Comparison of ENCODE assay signal across 11 mouse cellular contexts in genomic region chr8:109312731-109313130, GRCm38 (mm10).
DNase-seq lines count a peak whose midpoint lies in the region; ATAC-seq lines count a peak whose summit lies in the region.
"Had no signal": no experiment of that assay in that cellular context is flagged by ENCODE, and none has a peak within 500 bp of the region (broad histone marks: within the 10 kb centered on the region; RNA-seq: fewer than 3 reads in every experiment).

No protein-coding gene starts in this region.

- peaks cover 20% of the 10 kb centered on the region; the same call in 1 of the 2 replicates for H3K27me3 ChIP-seq in forebrain, embryonic 10.5 days (ENCODE audit: poor library complexity, severe bottlenecking)
- H3K27me3 ChIP-seq in forebrain, embryonic 15.5 days = no peaks in the 10 kb centered on the region
- H3K27me3 ChIP-seq in embryonic facial prominence, embryonic 11.5 days (ENCODE audit: control insufficient read depth, insufficient read depth, low read length) = no peaks in the 10 kb centered on the region
- no peaks in the 10 kb centered on the region for H3K27me3 ChIP-seq in midbrain, embryonic 12.5 days
- H3K27me3 ChIP-seq in liver, embryonic 12.5 days (replicated peaks) = no peaks in the 10 kb centered on the region

- no peak overlapping the region for H3K9ac ChIP-seq in forebrain, embryonic 15.5 days (replicated peaks)
- no peak overlapping the region for H3K9ac ChIP-seq in embryonic facial prominence, embryonic 11.5 days (replicated peaks; ENCODE audit: low read length)
- no peak overlapping the region for H3K9ac ChIP-seq in midbrain, embryonic 12.5 days (replicated peaks)
- H3K9ac ChIP-seq in liver, embryonic 12.5 days = no peak overlapping the region

- ATAC-seq in forebrain, embryonic 15.5 days (replicated peaks) = no peak
- no peak for ATAC-seq in embryonic facial prominence, embryonic 11.5 days (replicated peaks; ENCODE audit: insufficient number of reproducible peaks, low FRiP score, low TSS enrichment, low read depth)
- ATAC-seq in midbrain, embryonic 12.5 days (ENCODE audit: low FRiP score, low read depth) = no peak
- no peak for ATAC-seq in liver, embryonic 12.5 days
- ATAC-seq: intestine, embryonic 16.5 days had no signal

- H3K4me2 ChIP-seq in forebrain, embryonic 15.5 days (replicated peaks) = no peak overlapping the region
- no peak overlapping the region for H3K4me2 ChIP-seq in embryonic facial prominence, embryonic 11.5 days (ENCODE audit: low read depth, low read length)
- 0 out of 2 replicates have a peak overlapping the region, but pooled peaks have one; percentile 3 for H3K4me2 ChIP-seq in midbrain, embryonic 12.5 days (replicated peaks)
- no peak overlapping the region for H3K4me2 ChIP-seq in liver, embryonic 12.5 days

- H3K36me3 ChIP-seq in forebrain, embryonic 10.5 days (replicated peaks) = no peaks in the 10 kb centered on the region
- no peaks in the 10 kb centered on the region for H3K36me3 ChIP-seq in forebrain, embryonic 15.5 days
- H3K36me3 ChIP-seq in embryonic facial prominence, embryonic 11.5 days (replicated peaks; ENCODE audit: control insufficient read depth, insufficient read depth, low read depth, low read length) = no peaks in the 10 kb centered on the region
- no peaks in the 10 kb centered on the region for H3K36me3 ChIP-seq in midbrain, embryonic 12.5 days
- no peaks in the 10 kb centered on the region for H3K36me3 ChIP-seq in liver, embryonic 12.5 days

- H3K9me3 ChIP-seq in forebrain, embryonic 10.5 days = no peaks in the 10 kb centered on the region
- no peaks in the 10 kb centered on the region for H3K9me3 ChIP-seq in forebrain, embryonic 15.5 days
- no peaks in the 10 kb centered on the region for H3K9me3 ChIP-seq in embryonic facial prominence, embryonic 11.5 days (replicated peaks; ENCODE audit: control insufficient read depth, low read length)
- H3K9me3 ChIP-seq in midbrain, embryonic 12.5 days = 0 out of 2 replicates have a peak, but pooled peaks cover 3% of the 10 kb centered on the region
- H3K9me3 ChIP-seq in liver, embryonic 12.5 days (replicated peaks) = no peaks in the 10 kb centered on the region

- WGBS in forebrain, embryonic 10.5 days = 5% methylated on average over 8 of the region's 8 CpGs
- WGBS in forebrain, embryonic 15.5 days = 11% methylated on average over 8 of the region's 8 CpGs
- 11% methylated on average over 8 of the region's 8 CpGs for WGBS in embryonic facial prominence, embryonic 11.5 days
- 8% methylated on average over 8 of the region's 8 CpGs for WGBS in midbrain, embryonic 12.5 days
- 28% methylated on average over 8 of the region's 8 CpGs for WGBS in liver, embryonic 12.5 days (ENCODE audit: insufficient replicate concordance)

- DNase-seq in forebrain, embryonic 10.5 days (ENCODE audit: extremely low spot score, low spot score) = peak; percentile 55
- DNase-seq in 3T3-L1 (ENCODE audit: low read depth, low spot score) = peak; percentile 8
- peak; percentile 39 for DNase-seq in embryonic facial prominence, embryonic 11.5 days (ENCODE audit: low spot score)
- DNase-seq in ovary, postnatal 36 days (ENCODE audit: low spot score) = no peak
- no peak for DNase-seq in right cerebral cortex, adult 18-20 months
- DNase-seq: B cell, adult 2 months had no signal

- peak overlapping the region; percentile 13; the same call in 1 of the 2 replicates for H3K4me3 ChIP-seq in forebrain, embryonic 10.5 days
- H3K4me3 ChIP-seq in forebrain, embryonic 15.5 days = no peak overlapping the region
- H3K4me3 ChIP-seq in embryonic facial prominence, embryonic 11.5 days (ENCODE audit: low read depth, low read length) = no peak overlapping the region
- H3K4me3 ChIP-seq in midbrain, embryonic 12.5 days = no peak overlapping the region
- no peak overlapping the region for H3K4me3 ChIP-seq in liver, embryonic 12.5 days

- peaks cover 53% of the 10 kb centered on the region for H3K4me1 ChIP-seq in forebrain, embryonic 10.5 days
- H3K4me1 ChIP-seq in forebrain, embryonic 15.5 days = peaks cover 22% of the 10 kb centered on the region
- no peaks in the 10 kb centered on the region for H3K4me1 ChIP-seq in embryonic facial prominence, embryonic 11.5 days (ENCODE audit: control insufficient read depth, insufficient read depth, low read length)
- peaks cover 42% of the 10 kb centered on the region for H3K4me1 ChIP-seq in midbrain, embryonic 12.5 days
- H3K4me1 ChIP-seq in liver, embryonic 12.5 days = no peaks in the 10 kb centered on the region

- peak overlapping the region; percentile 82 for H3K27ac ChIP-seq in forebrain, embryonic 10.5 days
- no peak overlapping the region for H3K27ac ChIP-seq in forebrain, embryonic 15.5 days (replicated peaks)
- no peak overlapping the region for H3K27ac ChIP-seq in embryonic facial prominence, embryonic 11.5 days (replicated peaks; ENCODE audit: low read depth, low read length)
- H3K27ac ChIP-seq in midbrain, embryonic 12.5 days (replicated peaks) = peak overlapping the region; percentile 86
- no peak overlapping the region for H3K27ac ChIP-seq in liver, embryonic 12.5 days
- H3K27ac ChIP-seq: macrophage had no signal

Comparison
In these comparisons a context has a peak if more than half of its experiments do, and no peak if none do; other contexts are left out.
1. H3K27ac ChIP-seq: peak in forebrain, embryonic 10.5 days (single experiment) and midbrain, embryonic 12.5 days (single experiment); none in forebrain, embryonic 15.5 days (single experiment), embryonic facial prominence, embryonic 11.5 days (single experiment) and liver, embryonic 12.5 days (single experiment).
2. DNase-seq: peak in forebrain, embryonic 10.5 days (single experiment), 3T3-L1 (single experiment) and embryonic facial prominence, embryonic 11.5 days (single experiment); none in ovary, postnatal 36 days (single experiment) and right cerebral cortex, adult 18-20 months (single experiment).